Mouse (Mus musculus) stomach, embryonic 14.5 days (tissue): Measurements from ENCODE around the gene Kbtbd2. TPM values are rescaled to one million over a fixed set of nuclear protein-coding genes. Genes with fewer than 3 reads are reported as not detected.

Source experiments
- ATAC-seq: fragments of 200-750 bp; cut with Nextera tagmentation; 2 replicates; pipeline ENCODE4 v1.8.0; 2017; ENCODE audit warnings: low read depth, moderate TSS enrichment; ENCODE audit not compliant: insufficient number of reproducible peaks, insufficient read depth, low FRiP score
- H3K27ac ChIP-seq: fragments of 300-500 bp; sonication (generic); 2 replicates; pipeline ENCODE4 v1.5.1; 2014; ENCODE audit warnings: mild to moderate bottlenecking, low read length, moderate library complexity, mixed read lengths
- H3K27me3 ChIP-seq: fragments of 300-500 bp; sonication (generic); 2 replicates; pipeline ENCODE4 v1.6.1; 2014; ENCODE audit warnings: low read length, control low read depth, mixed read lengths; ENCODE audit not compliant: control insufficient read depth, insufficient read depth
- H3K36me3 ChIP-seq: fragments of 300-500 bp; sonication (generic); 2 replicates; pipeline ENCODE4 v1.6.1; 2014; ENCODE audit warnings: mild to moderate bottlenecking, control low read depth, low read length, moderate library complexity, mixed read lengths; ENCODE audit not compliant: control insufficient read depth, insufficient read depth
- H3K4me1 ChIP-seq: fragments of 300-500 bp; sonication (generic); 2 replicates; pipeline ENCODE4 v1.6.1; 2014; ENCODE audit warnings: low read length, control low read depth, mixed read lengths; ENCODE audit not compliant: control insufficient read depth, insufficient read depth
- H3K4me2 ChIP-seq: fragments of 300-500 bp; sonication (generic); replicated peaks from 2 replicates; pipeline ENCODE4 v1.6.1; 2014; ENCODE audit warnings: low read depth, low read length, control low read depth
- H3K4me3 ChIP-seq: fragments of 300-500 bp; sonication (generic); 2 replicates; pipeline ENCODE4 v1.5.1; 2014; ENCODE audit warnings: low read depth, low read length, control low read depth
- H3K9ac ChIP-seq: fragments of 300-500 bp; sonication (generic); replicated peaks from 2 replicates; pipeline ENCODE4 v1.6.1; 2014; ENCODE audit warnings: low read depth, mild to moderate bottlenecking, control low read depth, low read length, moderate library complexity, mixed read lengths
- H3K9me3 ChIP-seq: fragments of 300-500 bp; sonication (generic); 2 replicates; pipeline ENCODE4 v1.6.1; 2016; ENCODE audit warnings: low read depth, low read length, control low read depth; ENCODE audit not compliant: control insufficient read depth
- WGBS: fragments of 180-500 bp; shearing (Covaris S2); extraction: QIAGEN DNeasy Blood & Tissue Kit; methylation state at CpG from one replicate; pipeline ENCODE4 v1.1.7; 2014; 5-methylcytosine and 5-hydroxymethylcytosine counted together
- polyA plus RNA-seq: library from polyadenylated mRNA; unstranded; fragments of >200 nt; fragmentation: Nextera tagmentation; extraction: Ambion mirVana; gene quantifications from 2 replicates; pipeline ENCODE4 v1.2.1, GENCODE M21; 2014

Gene Kbtbd2
- polyA plus RNA-seq, 1 experiment from 2014 or later: 34.4 TPM

GRCm38 (mm10) chr6:56805026-56805425 lies 7.4 kb upstream of the Kbtbd2 start:
- no peaks in the 10 kb centered on the region for H3K9me3 ChIP-seq
- no peak for ATAC-seq
- no peaks in the 10 kb centered on the region for H3K27me3 ChIP-seq
- H3K9ac ChIP-seq: no peak overlapping the region
- H3K27ac ChIP-seq: no peak overlapping the region
- H3K36me3 ChIP-seq: no peaks in the 10 kb centered on the region
- H3K4me2 ChIP-seq: no peak overlapping the region
- H3K4me1 ChIP-seq: no peaks in the 10 kb centered on the region
- no peak overlapping the region for H3K4me3 ChIP-seq
- 80% methylated on average over 4 of the region's 4 CpGs for WGBS

DNA sequence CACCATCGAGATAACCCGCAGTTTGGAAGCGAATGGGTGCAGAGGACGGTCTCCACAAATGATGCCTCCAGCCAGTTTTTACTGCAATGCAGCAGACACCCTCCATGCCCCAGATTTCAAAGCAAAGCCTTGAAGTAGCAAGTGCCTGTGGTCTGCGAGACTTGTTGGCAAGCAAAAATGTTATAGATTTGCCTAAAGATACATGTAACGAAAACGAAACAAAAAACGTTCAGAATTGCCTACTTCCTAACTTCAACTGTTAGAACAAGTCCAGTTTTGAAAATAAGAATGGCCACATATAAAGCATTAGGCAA lies 496 bp upstream of the Kbtbd2 start:
- H3K27ac ChIP-seq: peak overlapping the region; percentile 99
- 16% methylated on average over 8 of the region's 8 CpGs for WGBS
- peak overlapping the region; percentile 84 for H3K4me2 ChIP-seq
- H3K36me3 ChIP-seq: no peaks in the 10 kb centered on the region
- no peaks in the 10 kb centered on the region for H3K27me3 ChIP-seq
- peak overlapping the region; percentile 90 for H3K9ac ChIP-seq
- H3K4me3 ChIP-seq: peak overlapping the region; percentile 81
- peaks cover 5% of the 10 kb centered on the region; the same call in 1 of the 2 replicates for H3K4me1 ChIP-seq
- no peak for ATAC-seq
- H3K9me3 ChIP-seq: no peaks in the 10 kb centered on the region

GRCm38 (mm10) chr6:56796668-56797141 lies 908 bp downstream of the Kbtbd2 start:
- no peaks in the 10 kb centered on the region for H3K27me3 ChIP-seq
- no peaks in the 10 kb centered on the region for H3K9me3 ChIP-seq
- peak overlapping the region; percentile 99 for H3K27ac ChIP-seq
- H3K9ac ChIP-seq: peak overlapping the region; percentile 90
- under 1% methylated on average over 16 of the region's 16 CpGs for WGBS
- H3K4me2 ChIP-seq: peak overlapping the region; percentile 83
- H3K4me1 ChIP-seq: peaks cover 5% of the 10 kb centered on the region; the same call in 1 of the 2 replicates
- peak overlapping the region; percentile 81 for H3K4me3 ChIP-seq
- ATAC-seq: 0 out of 2 replicates have a peak, but pooled peaks have one; percentile 8
- H3K36me3 ChIP-seq: no peaks in the 10 kb centered on the region

- 4% methylated on average over 8 of the region's 8 CpGs for WGBS
- ATAC-seq: no peak
- Histone ChIP-seq H3K27me3 (no peaks in the 10 kb centered on the region), H3K4me1 (peaks cover 5% of the 10 kb centered on the region; the same call in 1 of the 2 replicates), H3K9ac (peak overlapping the region; percentile 90), H3K36me3 (no peaks in the 10 kb centered on the region), H3K27ac (peak overlapping the region; percentile 99), H3K4me2 (peak overlapping the region; percentile 83), H3K4me3 (peak overlapping the region; percentile 81), H3K9me3 (no peaks in the 10 kb centered on the region)
These were observed 1.4 kb downstream of the Kbtbd2 start for GRCm38 (mm10) chr6:56796232-56796631.

- Histone ChIP-seq H3K27me3 (no peaks in the 10 kb centered on the region), H3K4me1 (peaks cover 5% of the 10 kb centered on the region; the same call in 1 of the 2 replicates), H3K4me3 (no peak overlapping the region), H3K9me3 (no peaks in the 10 kb centered on the region), H3K9ac (no peak overlapping the region), H3K27ac (no peak overlapping the region), H3K4me2 (peak overlapping the region; percentile 83; the same call in 1 of the 2 replicates), H3K36me3 (no peaks in the 10 kb centered on the region)
- ATAC-seq: no peak
- WGBS: 88% methylated on average over 5 of the region's 5 CpGs
These were observed 2.8 kb downstream of the Kbtbd2 start for GRCm38 (mm10) chr6:56794834-56795233.

DNA sequence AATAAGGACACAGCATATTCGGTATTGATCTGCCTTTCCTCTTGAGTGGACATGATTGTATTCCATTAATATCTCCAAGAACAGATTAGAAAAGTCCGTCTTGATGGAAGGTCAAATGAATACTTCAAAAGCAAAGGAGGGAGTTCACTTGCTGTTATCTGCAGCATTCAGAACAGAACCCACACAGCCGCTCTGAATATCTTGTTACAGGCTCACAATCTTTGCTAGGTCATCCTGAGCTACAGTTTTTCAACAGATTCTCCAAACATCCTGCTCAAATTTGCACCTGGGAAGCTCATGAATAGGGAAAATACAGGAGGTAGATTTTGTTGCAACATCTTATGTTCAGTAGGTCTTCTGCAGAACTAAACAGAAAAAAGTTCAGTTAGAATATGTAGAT lies 8.3 kb downstream of the Kbtbd2 start:
- Histone ChIP-seq H3K9ac (no peak overlapping the region), H3K4me1 (no peaks in the 10 kb centered on the region), H3K4me2 (no peak overlapping the region), H3K4me3 (no peak overlapping the region), H3K27ac (no peak overlapping the region), H3K27me3 (no peaks in the 10 kb centered on the region), H3K9me3 (no peaks in the 10 kb centered on the region), H3K36me3 (peaks cover 11% of the 10 kb centered on the region; the same call in 1 of the 2 replicates)
- WGBS: 66% methylated on average over 3 of the region's 3 CpGs
- no peak for ATAC-seq

GRCm38 (mm10) chr6:56787668-56788067 lies 9.9 kb downstream of the Kbtbd2 start:
- no peak for ATAC-seq
- no peaks in the 10 kb centered on the region for H3K9me3 ChIP-seq
- H3K27me3 ChIP-seq: no peaks in the 10 kb centered on the region
- no peaks in the 10 kb centered on the region for H3K4me1 ChIP-seq
- H3K27ac ChIP-seq: no peak overlapping the region
- peaks cover 20% of the 10 kb centered on the region; the same call in 1 of the 2 replicates for H3K36me3 ChIP-seq
- no peak overlapping the region for H3K9ac ChIP-seq
- 86% methylated on average over 2 of the region's 2 CpGs for WGBS
- H3K4me2 ChIP-seq: no peak overlapping the region
- H3K4me3 ChIP-seq: no peak overlapping the region

GRCm38 (mm10) chr6:56785068-56785467 lies 12.5 kb downstream of the Kbtbd2 start:
- H3K9ac ChIP-seq: no peak overlapping the region
- H3K9me3 ChIP-seq: no peaks in the 10 kb centered on the region
- no peak for ATAC-seq
- H3K27me3 ChIP-seq: no peaks in the 10 kb centered on the region
- 81% methylated on average over 5 of the region's 5 CpGs for WGBS
- no peak overlapping the region for H3K4me3 ChIP-seq
- peaks cover 23% of the 10 kb centered on the region for H3K36me3 ChIP-seq
- H3K4me2 ChIP-seq: no peak overlapping the region
- no peak overlapping the region for H3K27ac ChIP-seq
- H3K4me1 ChIP-seq: no peaks in the 10 kb centered on the region
